Mouse (Mus musculus): Measurements from ENCODE around the gene Tbcc.
"Not testable (repeated sequence)": the region's sequence is repeated elsewhere in the genome, so short reads cannot be mapped to it uniquely, and the experiment has no call there.

Gene Tbcc

GRCm38 (mm10) chr17:46890116-46890815 is at the start of gene Tbcc:
Tbcc (plus strand) TSS chr17:46890684.
- peak; percentile 97 for DNase-seq

- DNase-seq = peak in 1 of 2 experiments; percentile 59
Observed at GRCm38 (mm10) chr17:46843022-46843421, 47.5 kb upstream of the Tbcc start.

GRCm38 (mm10) chr17:46843716-46844115 is 46.8 kb upstream of the Tbcc start:
- peak in 1 of 2 experiments; percentile 28 for DNase-seq

- DNase-seq = no peak
Observed at GRCm38 (mm10) chr17:46844811-46845210, 45.7 kb upstream of the Tbcc start.

GRCm38 (mm10) chr17:46845262-46845661 is 45.2 kb upstream of the Tbcc start:
- DNase-seq = no peak

GRCm38 (mm10) chr17:46846573-46846972 is 43.9 kb upstream of the Tbcc start:
- DNase-seq = not testable (repeated sequence)

GRCm38 (mm10) chr17:46847206-46847605 is 43.3 kb upstream of the Tbcc start:
- no peak for DNase-seq

DNA sequence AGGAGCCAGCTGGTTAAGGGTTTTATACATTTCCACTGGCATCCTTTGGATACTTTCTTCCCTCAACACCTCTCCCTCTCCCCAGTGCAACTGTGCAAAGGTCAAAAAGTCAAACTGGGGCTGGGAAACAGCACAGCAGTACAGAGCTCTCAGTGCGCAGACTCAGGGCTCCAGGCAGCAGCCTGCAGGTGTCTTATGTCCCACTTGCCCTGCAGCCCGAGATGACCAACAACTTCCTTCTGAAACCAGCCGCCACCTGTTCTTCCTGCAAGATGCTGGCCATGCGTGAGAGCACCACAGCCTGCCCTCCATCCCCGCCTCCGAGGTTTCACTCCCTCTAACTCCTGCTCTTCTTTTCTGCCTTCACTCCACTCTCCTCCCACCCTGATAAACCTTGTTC is 37.8 kb upstream of the Tbcc start:
- DNase-seq = peak; percentile 50 to 56

DNA sequence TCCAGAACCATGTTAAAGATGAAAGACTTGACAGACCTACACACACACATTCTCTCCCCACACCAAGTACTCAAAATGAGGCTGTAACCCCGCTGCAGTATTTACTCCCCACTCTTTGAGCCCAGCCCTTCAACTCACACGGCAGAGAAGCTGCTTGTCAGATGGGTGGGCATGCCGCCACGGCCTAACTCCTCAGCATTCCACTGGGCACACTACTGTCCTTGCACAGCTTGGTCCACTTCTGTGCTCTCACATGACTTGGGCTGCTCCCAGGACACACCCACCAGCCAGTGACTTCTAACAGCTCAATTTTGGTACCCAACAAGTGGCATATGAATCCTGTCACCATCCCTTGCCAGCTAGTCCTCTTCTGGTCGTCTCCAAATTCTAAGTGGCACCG is 37.2 kb upstream of the Tbcc start:
- DNase-seq = peak; percentile 60 to 70

DNA sequence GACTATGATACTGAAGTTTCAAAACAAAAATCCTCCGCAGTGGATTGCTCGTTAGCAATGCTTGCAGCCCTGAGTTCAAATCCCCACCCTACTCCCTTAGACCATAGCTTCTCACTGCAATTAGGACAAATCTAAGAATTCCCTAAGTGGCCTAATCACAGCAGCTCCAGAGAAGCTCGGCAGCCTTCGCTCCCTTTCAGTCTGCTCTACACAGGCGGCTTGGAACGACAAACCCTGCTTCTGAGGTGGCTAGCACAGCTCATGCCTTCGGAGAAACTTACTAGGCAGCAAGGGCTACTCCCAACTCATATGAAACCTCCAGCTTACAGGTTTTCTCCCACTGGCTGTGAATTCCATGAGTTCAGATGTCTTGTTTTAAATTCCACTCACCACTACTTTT is 36.4 kb upstream of the Tbcc start:
- DNase-seq = no peak

DNA sequence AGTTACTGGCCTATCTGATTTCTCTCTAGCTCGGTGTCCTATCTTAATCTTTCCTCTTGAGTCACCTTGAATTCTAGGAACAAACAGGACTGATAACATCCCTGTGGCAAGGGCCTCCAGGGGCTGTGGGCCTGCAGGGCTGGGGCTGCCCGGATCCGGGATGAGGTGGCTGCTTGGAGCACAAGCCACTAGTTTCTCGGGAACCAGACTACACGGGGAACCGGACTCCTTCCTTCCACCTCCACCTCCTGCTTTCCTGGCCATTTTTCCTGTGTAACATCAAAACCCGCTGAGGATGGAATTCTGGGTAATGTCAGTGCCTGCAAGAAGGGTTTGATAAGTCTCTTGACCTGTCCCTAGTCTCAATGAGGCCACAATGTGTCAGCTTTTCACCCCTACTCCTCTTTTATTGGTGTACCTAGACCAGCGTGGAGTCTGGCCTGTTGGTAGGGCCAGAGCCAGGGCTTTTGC is 35.8 kb upstream of the Tbcc start:
- no peak for DNase-seq

DNA sequence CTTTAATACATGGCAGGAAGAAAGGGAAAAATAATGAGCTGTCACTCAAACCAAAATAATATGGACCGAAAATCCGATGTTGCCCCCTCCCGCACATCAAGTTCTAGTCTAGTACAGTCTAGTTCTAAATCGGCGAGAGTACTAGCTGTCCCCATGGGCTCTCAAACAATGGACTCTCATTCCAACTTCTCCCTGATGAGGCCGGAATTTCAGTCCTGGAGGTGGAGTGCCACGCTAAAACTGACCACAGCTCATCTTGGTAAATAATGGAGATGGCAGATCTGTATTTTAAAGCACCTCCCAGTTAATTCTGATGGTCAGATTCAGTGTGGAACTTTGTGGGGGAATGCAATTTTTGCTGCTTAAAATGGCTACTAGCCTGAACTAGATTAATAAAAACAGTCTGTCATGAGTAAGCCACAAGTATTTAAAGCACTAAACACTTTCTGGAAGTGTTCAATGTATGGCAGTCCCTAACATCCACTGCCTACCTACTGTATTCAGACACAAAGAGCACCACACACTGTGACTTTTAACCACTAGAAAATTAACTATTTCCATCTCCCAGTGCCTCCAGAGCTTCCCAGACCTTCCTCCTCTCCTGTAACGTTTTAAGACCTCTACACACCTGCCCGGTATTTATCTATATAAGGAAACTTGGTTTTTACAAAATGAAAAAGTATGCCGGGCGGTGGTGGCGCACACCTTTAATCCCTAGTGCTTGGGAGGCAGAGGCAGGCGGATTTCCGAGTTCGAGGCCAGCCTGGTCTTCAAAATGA is 35.0 kb upstream of the Tbcc start:
- DNase-seq = no peak

DNA sequence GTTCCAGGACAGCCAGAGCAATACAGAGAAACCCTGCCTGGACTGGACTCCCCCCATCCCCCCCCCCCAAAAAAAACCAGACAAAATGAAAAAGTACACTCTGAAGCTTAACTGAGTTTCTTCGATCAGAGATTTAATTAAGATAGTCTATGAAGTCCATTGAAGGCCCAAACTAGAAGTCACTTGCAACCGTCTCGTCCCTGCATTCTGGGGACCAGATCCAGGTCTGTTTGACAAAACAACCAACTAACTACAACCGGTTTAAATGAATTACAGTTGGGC is 34.4 kb upstream of the Tbcc start:
- DNase-seq = no peak

DNA sequence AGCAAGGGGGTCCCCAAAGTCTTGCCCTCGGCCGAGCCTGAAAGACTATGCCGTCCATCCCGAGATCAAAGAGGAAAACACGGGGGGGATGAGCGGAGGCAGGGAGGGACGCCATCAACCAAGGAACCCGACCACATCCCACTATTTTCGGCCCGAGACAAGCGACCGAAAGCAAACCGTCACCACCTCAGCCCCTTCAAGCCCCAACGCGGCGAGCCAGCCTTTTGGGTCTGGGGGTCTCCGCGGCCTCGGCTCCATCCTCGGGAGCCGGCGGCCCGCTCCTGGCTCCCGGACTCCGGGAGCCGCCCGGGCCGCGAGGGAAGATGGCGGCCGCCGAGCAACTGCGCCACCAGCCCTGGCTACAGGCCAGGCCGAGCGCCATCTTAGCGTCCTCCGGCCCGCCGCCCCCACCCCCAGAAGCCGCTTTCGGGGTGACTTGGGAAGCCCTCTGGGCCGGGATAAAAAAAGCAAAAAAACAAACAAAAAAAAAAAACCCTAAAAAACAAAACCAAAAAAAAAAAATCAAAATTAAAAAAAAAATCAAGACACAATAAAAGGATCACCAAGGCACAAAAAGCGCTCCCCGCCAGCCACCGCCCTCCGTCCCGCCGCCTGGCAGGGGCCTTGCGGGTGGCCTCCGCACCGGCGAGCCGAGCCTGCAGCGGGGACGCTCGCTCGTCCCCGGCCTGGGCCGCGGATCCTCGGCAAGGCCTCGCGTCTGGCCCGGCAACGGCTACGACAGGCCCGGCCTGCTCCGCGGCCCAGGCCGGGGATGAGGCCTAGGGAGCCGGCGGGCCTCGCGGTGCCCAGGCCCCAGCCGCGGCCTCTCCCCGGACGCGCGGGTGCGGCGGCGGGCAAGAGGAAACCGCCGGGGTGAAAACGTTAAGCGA is 33.8 kb upstream of the Tbcc start:
- peak; percentile 61 to 75 for DNase-seq

DNA sequence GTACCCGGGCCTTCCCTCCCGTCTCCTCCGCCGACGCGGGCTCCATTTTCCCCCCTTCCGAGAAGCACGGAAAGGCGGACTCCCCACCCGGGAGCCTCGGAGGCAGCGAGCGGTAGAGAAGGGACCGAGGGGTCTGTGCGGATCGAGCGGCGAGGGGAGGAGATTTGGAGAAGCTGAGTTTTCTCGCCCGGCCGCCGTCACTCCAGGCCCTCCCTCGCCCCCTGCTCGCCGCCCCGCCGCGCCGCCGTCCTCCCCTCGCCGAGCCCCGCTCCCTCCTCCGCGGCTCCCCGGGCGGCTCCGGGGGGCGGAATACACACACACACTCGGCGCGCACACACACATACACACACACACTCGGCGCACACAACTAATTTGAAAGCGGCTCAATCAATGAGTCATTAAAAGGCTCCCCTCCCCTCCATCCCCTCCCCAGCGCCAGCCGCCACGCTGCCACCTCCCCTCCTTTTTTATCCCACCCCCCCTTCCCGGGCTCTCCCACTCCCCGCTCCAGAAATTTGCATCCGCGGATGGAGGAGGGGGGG is 33.1 kb upstream of the Tbcc start:
- DNase-seq = peak; percentile 67 to 69

DNA sequence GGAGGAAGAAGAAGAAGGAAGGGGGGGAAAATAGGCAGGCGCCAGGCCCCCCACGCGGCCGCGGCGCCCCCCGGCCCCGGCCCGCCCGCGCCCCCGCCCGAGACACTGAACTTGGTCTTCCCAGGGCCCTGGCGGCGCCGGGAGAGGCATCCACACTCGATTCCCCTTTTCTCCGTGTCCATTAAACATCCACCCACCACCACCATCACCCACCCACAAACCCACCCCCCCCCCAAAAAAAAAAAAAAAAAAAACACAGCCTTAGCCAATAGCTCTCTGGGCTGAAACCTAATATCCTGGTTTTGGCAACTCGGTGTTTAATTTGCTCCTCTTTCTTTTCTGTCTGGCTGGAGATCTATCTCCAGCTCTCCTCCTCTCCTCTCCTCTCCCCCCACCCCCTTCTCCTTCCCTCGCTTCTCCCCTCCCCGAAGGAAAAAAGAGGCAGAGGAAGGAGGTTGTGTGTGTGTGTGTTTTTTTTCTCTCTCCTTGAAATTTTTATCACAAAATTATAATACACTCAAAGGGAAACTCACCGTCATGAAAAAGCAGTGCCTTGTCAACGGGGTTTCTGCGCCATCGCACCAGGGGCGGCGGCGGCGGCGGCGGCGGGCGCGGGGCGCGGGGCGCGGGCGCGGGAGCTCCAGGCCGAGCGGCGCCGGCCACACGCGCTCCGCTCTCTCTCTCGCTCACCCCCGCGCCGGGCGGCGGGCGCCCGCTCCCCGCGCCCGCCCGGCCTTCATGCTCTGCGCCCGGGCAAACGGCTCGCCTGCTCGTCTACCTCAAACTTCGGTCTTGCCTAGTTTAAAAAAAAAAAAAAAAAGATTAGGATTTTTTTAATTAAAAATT is 32.4 kb upstream of the Tbcc start, which contains the start of gene Bicral:
Gene Bicral (minus strand): TSS at position 580 of the 846 bp plus-strand sequence.
- DNase-seq = peak; percentile 54 to 69

- no peak for DNase-seq
Observed at GRCm38 (mm10) chr17:46858749-46859444, 31.6 kb upstream of the Tbcc start.

DNA sequence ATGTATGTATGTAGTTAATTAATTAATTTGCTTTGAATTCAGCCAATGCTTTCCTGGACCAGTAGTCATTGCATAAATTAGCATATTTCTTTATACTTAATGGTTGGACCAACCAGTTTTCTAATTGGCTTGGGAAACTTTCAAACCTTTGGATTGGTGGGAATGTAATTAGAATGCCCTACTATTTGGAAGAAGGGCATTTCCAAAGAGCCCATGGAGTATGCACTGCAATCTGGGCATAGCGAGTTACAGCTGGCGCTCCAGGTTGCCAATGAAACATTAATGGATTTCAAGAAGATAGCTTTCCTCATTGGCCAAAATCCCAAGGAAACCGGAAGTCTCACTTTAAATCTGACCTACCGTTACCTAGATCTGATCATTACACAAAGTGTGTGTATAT is 30.4 kb upstream of the Tbcc start:
- DNase-seq = peak in 1 of 2 experiments; percentile 51

- no peak for DNase-seq
Observed at GRCm38 (mm10) chr17:46864566-46865195, 25.8 kb upstream of the Tbcc start.

DNA sequence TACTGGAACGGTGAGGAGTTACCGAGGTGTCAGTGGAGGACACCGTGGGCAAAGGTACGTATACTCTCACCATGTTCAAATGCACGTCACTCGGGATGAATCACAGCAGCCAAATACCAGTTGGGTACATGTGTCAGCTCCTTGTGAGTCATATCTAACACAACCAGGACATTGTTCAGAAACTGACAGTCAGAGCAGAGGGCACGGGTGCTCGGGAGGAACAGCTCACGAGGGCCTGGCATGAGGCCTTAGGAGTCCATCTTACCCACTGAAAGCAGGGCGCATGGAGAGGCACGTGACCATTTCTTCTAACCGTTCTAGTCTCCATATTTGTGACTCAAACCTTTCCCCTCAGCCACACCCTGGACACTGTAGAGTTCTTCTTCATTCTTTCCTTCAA is 23.6 kb upstream of the Tbcc start:
- no peak for DNase-seq

Measured in kidney, adult 8-10 months (tissue).